Mouse (Mus musculus) lung, adult 18-20 months (tissue): ENCODE data around the gene Nrde2.
A peak's percentile ranks its signal among the peaks of the same experiment; 100 is the strongest.
"Not testable (repeated sequence)": the region's sequence is repeated elsewhere in the genome, so short reads cannot be mapped to it uniquely, and the experiment has no call there.

Experiments
- DNase-seq, 2 experiments: peaks; one replicate each; pipeline ENCODE4 v3.0.0; 2022; ENCODE audit warnings: mixed read lengths in 2 of 2

The Nrde2 gene

GRCm38 (mm10) chr12:100159261-100159975 lies at the start of gene Nrde2:
TSS of gene Nrde2 (minus strand) at chr12:100159653.
- DNase-seq: peak; percentile 94 to 95

- no peak for DNase-seq
These were observed 47.5 kb upstream of the Nrde2 start for GRCm38 (mm10) chr12:100206926-100207325.

- DNase-seq: no peak
These were observed 47.1 kb upstream of the Nrde2 start for GRCm38 (mm10) chr12:100206521-100206920.

GRCm38 (mm10) chr12:100205156-100205555 lies 45.7 kb upstream of the Nrde2 start:
- no peak for DNase-seq

GRCm38 (mm10) chr12:100203759-100204158 lies 44.3 kb upstream of the Nrde2 start:
- no peak for DNase-seq

- peak; percentile 93 to 95 for DNase-seq
These were observed 42.4 kb upstream of the Nrde2 start for GRCm38 (mm10) chr12:100201838-100202237.

- DNase-seq: no peak
These were observed 41.9 kb upstream of the Nrde2 start for GRCm38 (mm10) chr12:100201363-100201711.

GRCm38 (mm10) chr12:100200645-100201362 lies 41.4 kb upstream of the Nrde2 start:
- no peak for DNase-seq

- DNase-seq: peak; percentile 77 to 81
These were observed 40.6 kb upstream of the Nrde2 start for GRCm38 (mm10) chr12:100199891-100200644.

- peak; percentile 93 for DNase-seq
These were observed 39.7 kb upstream of the Nrde2 start, which contains the start of gene Calm1 for GRCm38 (mm10) chr12:100198967-100199660. TSS of gene Calm1 (plus strand) at chr12:100199435.

- DNase-seq: no peak
These were observed 37.3 kb upstream of the Nrde2 start for GRCm38 (mm10) chr12:100196786-100197185.

- DNase-seq: no peak
These were observed 34.7 kb upstream of the Nrde2 start for GRCm38 (mm10) chr12:100194181-100194580.

- no peak for DNase-seq
These were observed 31.3 kb upstream of the Nrde2 start for GRCm38 (mm10) chr12:100190802-100191201.

- peak; percentile 43 to 52 for DNase-seq
These were observed 28.4 kb upstream of the Nrde2 start for GRCm38 (mm10) chr12:100187756-100188430.

- DNase-seq: peak; percentile 99 to 100
These were observed 27.7 kb upstream of the Nrde2 start for GRCm38 (mm10) chr12:100187013-100187755.

GRCm38 (mm10) chr12:100186376-100186775 lies 26.9 kb upstream of the Nrde2 start:
- DNase-seq: peak; percentile 37 to 52

GRCm38 (mm10) chr12:100185897-100186296 lies 26.4 kb upstream of the Nrde2 start:
- peak; percentile 38 to 65 for DNase-seq

- DNase-seq: not testable (repeated sequence)
These were observed 25.5 kb upstream of the Nrde2 start for GRCm38 (mm10) chr12:100184976-100185375.

- DNase-seq: peak; percentile 34 to 42
These were observed 24.5 kb upstream of the Nrde2 start for GRCm38 (mm10) chr12:100183970-100184369.

- no peak for DNase-seq
These were observed 23.2 kb upstream of the Nrde2 start for GRCm38 (mm10) chr12:100182676-100183075.

- no peak for DNase-seq
These were observed 21.3 kb upstream of the Nrde2 start for GRCm38 (mm10) chr12:100180802-100181201.
